Mouse (Mus musculus) ovary, postnatal 14 days (tissue): ENCODE data around the gene Epyc.
"Not testable (repeated sequence)": the region's sequence is repeated elsewhere in the genome, so short reads cannot be mapped to it uniquely, and the experiment has no call there.

Experiments used
- DNase-seq: peaks from one replicate; pipeline ENCODE4 v3.0.0; 2022; ENCODE audit warnings: low spot score

The Epyc gene

DNA sequence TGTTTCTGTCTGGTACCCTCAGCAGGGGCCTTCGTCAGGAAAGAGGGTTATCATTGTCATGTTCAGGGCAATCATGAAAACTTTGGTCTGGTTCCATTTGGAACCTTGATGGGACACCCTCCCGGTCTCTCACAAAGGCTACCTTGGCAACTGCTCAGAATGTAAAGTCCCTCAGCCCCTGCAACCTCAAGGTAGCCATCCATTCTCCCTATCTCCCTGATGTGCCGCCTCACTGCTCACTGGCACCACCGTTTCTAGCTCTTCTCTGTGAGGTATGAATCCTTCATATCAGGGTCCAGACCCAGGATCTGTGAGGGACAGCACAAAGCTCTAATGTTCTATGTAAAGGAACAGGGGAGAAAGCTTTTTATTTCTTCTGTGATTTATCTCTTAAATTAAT, 70.7 kb downstream of the Epyc start:
- no peak for DNase-seq

DNA sequence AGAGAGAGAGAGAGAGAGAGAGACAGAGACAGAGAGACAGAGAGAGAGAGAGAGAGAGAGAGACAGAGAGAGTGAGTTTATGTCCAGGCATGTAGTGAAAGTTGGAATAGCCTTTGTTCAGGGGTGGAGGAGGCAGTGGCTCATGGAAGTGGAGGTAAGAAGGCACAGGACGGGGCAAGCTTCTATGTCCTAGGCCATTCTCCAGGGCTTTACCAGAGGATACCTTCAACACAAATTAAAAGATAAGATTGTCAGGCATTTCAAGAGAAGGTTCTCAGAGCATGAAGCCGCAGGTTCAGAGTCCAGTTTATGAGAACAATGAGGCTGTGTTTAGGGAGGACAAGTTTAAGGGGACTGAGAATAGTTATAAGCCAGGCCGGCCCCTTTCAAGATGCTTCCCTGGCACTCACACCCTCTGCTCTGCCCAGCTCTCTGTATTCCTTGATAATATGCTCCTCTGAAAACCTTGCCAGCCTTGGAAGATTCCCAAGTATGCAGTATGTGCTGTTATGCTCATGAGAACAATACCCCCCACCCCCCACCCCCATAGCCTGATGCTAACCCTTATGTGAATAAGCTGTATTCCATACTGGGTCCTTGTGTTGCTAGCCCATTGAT, 71.5 kb downstream of the Epyc start:
- no peak for DNase-seq

DNA sequence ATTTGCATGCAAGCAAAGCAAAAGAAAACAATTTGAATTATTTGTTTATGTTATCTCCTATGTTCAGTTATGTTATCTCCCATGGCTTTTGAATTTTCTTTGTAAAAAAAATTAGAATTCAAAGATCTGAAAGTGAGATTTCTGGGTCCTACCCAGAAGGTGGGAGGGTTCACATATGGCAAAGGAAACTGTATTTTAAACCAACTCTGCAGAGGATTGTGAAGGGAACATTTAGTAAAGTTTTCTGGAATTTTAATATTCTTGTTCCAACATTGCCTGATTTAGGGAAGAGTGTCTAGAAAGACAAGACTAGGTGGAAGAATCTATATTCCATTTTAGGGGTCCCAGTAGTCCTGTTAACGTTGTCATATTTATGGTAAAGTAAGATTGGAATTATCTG, 73.4 kb downstream of the Epyc start:
- no peak for DNase-seq

DNA sequence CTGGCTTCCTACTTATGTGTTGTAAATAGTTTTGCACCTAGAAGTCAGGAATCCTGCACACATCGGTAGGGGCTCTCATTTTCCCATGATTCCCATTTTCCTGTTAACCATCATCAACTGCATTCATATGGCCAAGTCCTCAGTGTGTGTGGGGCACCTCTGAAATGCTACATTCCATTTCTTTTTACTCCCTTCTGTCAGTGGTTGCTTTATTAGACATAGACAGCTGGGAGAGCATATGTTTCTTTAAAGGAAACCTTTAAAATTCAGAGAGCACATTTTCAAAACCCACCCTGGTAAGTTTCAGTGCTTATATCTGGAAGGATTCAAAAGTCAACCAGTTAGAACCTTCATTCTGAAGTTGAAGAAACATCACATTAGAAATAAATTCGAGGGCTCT, 74.2 kb downstream of the Epyc start:
- DNase-seq, result no peak

DNA sequence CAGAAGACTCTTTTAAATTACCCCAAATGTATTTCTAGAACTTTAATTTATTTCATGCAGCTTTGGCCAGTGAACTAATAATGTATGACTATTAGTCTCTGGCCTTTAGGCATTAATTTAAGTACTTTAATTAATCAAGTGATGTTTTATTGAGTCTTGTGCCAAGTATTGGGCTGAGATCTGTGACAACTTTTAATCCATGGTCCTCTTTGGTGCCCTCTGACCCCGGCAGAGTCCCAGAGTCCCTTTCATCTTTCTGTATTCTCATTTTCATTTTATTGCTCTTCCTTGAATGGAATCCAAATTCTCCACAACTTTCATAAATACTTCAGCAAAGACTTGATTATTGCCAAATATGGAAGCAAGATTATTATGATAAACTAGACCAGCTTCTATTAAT, 76.8 kb downstream of the Epyc start:
- no peak for DNase-seq

DNA sequence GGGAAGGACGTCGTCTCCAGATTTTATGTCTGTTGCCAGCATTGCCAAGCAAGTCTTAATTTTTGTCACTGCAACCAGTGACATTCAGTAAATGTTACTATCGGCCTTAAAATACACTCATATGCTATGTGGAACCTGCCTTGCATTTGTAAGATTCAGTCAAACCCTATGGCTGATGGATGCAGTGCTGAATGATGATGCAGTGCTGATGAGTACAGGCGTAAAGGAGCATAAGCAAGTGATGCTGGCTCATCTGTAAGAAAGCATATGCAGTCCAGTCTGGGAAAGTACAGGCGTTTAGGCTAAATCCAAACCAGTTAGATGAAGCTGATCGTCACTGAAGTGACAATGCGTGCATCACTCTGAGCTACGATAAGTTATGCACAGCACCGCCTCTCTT, 78.8 kb downstream of the Epyc start:
- DNase-seq, result no peak

DNA sequence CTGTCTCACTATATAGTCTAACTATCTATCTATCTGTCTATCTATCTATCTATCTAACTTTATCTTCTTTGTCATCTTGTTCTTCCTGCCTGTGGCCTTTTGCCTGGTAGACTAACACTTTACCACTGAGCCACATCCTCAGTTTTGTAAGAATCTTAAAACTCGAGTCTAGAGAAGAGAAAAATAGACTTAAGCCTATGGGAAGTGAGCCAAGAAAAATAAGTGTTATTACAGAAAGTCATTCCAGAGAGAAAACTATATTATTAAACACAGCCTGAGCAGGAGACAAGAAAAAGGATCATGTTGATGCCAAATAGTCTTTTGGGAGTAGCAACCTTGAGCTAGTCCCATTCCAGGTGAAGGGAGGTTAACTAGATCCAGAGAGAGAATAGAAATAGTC, 82.1 kb downstream of the Epyc start:
- no peak for DNase-seq

DNA sequence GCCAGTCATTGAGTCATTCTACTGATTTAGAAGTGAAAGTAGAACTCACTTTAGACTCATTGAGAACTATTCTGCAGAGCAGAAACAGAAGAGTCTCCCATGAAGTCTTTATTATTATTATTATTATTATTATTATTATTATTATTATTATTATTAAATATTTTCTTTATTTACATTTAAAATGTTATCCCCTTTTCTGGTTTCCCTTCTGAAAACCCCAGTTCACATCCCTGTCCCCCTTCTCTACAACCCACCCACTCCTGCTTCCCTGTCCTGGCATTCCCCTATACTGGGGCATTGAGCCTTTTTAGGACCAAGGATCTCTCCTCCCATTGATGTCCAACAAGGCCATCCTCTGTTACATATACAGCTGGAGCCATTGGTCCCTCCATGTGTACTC, 82.8 kb downstream of the Epyc start, which contains the start of gene C030005K15Rik:
Gene C030005K15Rik, minus strand, starts transcription at position 101 of the 400 bp plus-strand sequence.
- DNase-seq, result not testable (repeated sequence)
